8 mouse cellular contexts compared by ENCODE assay signal in the genomic region with DNA sequence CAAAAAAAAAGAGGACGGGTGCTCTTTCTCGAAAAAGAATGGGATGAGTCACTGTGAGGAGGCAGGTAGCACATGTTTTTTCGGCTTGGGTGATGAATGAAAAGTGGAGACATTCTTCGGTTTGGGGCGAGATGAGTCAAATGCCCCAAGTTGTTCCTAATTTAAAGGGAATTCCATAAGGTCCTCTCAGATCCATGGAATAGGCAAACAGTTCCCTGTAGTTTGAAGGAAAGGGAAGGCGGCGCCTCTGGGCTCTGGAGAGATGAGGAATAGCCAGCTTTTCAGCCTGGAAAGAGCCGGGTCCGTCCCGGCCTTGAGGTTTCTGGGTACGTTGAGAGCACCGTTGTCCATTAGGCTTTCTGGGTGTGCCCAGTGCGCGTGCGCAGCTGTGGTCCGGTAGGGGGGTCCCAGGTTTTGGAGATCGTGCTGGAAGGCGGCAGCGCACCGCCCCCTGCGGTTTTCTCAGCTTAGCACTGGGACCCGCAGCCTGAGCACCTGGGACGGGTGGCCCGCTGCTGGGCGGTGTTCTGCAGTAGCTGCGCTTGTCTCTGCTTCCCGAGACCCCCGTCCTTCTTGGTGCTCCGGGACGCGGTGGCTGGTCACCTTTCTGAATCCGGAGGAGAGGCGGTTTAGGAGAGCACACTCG. TPM values are rescaled to one million over a fixed set of nuclear protein-coding genes. Genes with fewer than 3 reads are reported as not detected.
DNase-seq lines count a peak whose midpoint lies in the region; ATAC-seq and TF ChIP-seq lines count a peak whose summit lies in the region.

A gene (plus strand): TSS at position 394 of the 646 bp plus-strand sequence.

- peaks cover 97% of the 10 kb centered on the region for H3K79me2 ChIP-seq in C2C12 (ENCODE audit: control insufficient read depth, insufficient read depth)

- no peaks in the 10 kb centered on the region for H3K4me1 ChIP-seq in cortical plate, adult 2 months (ENCODE audit: control insufficient read depth, insufficient read depth, low read length)
- peaks cover 61% of the 10 kb centered on the region for H3K4me1 ChIP-seq in heart, embryonic 13.5 days
- peaks cover 14% of the 10 kb centered on the region for H3K4me1 ChIP-seq in lung, postnatal 0 days (ENCODE audit: insufficient read depth, low read depth, low read length)

- no peak for TF ChIP-seq CTCF in C2C12 (IDR thresholded peaks at IDR 0.05; ENCODE audit: control insufficient read depth, insufficient read depth, insufficient read length)
- no peak for TF ChIP-seq CTCF in cortical plate, adult 2 months (IDR thresholded peaks at IDR 0.05; ENCODE audit: extremely low read depth, insufficient read depth, low read length)
- peak; percentile 35 for TF ChIP-seq CTCF in lung, postnatal 0 days (IDR thresholded peaks at IDR 0.05)

- TF ChIP-seq EP300 in lung, postnatal 0 days (IDR thresholded peaks at IDR 0.05): no peak

- H3K27me3 ChIP-seq in C2C12 (ENCODE audit: control insufficient read depth, insufficient read depth, insufficient read length): no peaks in the 10 kb centered on the region
- H3K27me3 ChIP-seq in heart, embryonic 13.5 days (replicated peaks): peaks cover 23% of the 10 kb centered on the region
- no peaks in the 10 kb centered on the region for H3K27me3 ChIP-seq in lung, postnatal 0 days (replicated peaks; ENCODE audit: insufficient read depth, low read length)

- H3K36me3 ChIP-seq in C2C12 (ENCODE audit: control insufficient read depth, insufficient read depth): peaks cover 14% of the 10 kb centered on the region
- no peaks in the 10 kb centered on the region for H3K36me3 ChIP-seq in heart, embryonic 13.5 days
- no peaks in the 10 kb centered on the region for H3K36me3 ChIP-seq in lung, postnatal 0 days (ENCODE audit: insufficient read depth, low read length)

- peak within 1 kb of the TSS; percentile 91 for H3K9ac ChIP-seq in heart, embryonic 13.5 days
- peak within 1 kb of the TSS; percentile 64 for H3K9ac ChIP-seq in lung, postnatal 0 days (replicated peaks; ENCODE audit: low read depth)

- peak within 1 kb of the TSS; percentile 95 for H3ac ChIP-seq in C2C12 (ENCODE audit: control insufficient read depth, insufficient read length, low read depth)

- H3K27ac ChIP-seq in cortical plate, adult 2 months (ENCODE audit: insufficient read depth, low read length): peak within 1 kb of the TSS; percentile 3; the same call in 1 of the 2 replicates
- peak within 1 kb of the TSS; percentile 86 for H3K27ac ChIP-seq in heart, embryonic 13.5 days (replicated peaks)
- H3K27ac ChIP-seq in lung, postnatal 0 days (ENCODE audit: low read length): peak within 1 kb of the TSS; percentile 87

- no peak for TF ChIP-seq POLR2A in cortical plate, adult 2 months (IDR thresholded peaks at IDR 0.05; ENCODE audit: extremely low read depth, insufficient read depth, low read length)

- peak within 1 kb of the TSS; percentile 77 for H3K4me3 ChIP-seq in C2C12 (ENCODE audit: insufficient read depth, poor library complexity, severe bottlenecking)
- H3K4me3 ChIP-seq in cortical plate, adult 2 months (ENCODE audit: insufficient read depth, low read length): peak within 1 kb of the TSS; percentile 61
- H3K4me3 ChIP-seq in heart, embryonic 13.5 days: peak within 1 kb of the TSS; percentile 81
- peak within 1 kb of the TSS; percentile 57 for H3K4me3 ChIP-seq in lung, postnatal 0 days (ENCODE audit: low read depth, low read length)

- under 1% methylated on average over 34 of the region's 34 CpGs for WGBS in heart, embryonic 13.5 days
- WGBS in lung, postnatal 0 days: 1% methylated on average over 34 of the region's 34 CpGs

- no peak for ATAC-seq in heart, embryonic 13.5 days (ENCODE audit: extremely low read depth, insufficient number of reproducible peaks, low FRiP score, low TSS enrichment)
- ATAC-seq in lung, postnatal 0 days: no peak
- ATAC-seq in megakaryocyte-erythroid progenitor cell, adult 5-6 weeks (replicated peaks; ENCODE audit: low FRiP score, low TSS enrichment, poor library complexity, severe bottlenecking): no peak

- H3K9me3 ChIP-seq in heart, embryonic 13.5 days: no peaks in the 10 kb centered on the region
- H3K9me3 ChIP-seq in lung, postnatal 0 days (ENCODE audit: low read length): no peaks in the 10 kb centered on the region

- peaks cover 53% of the 10 kb centered on the region for H3K79me3 ChIP-seq in C2C12 (ENCODE audit: low read depth)

- DNase-seq in MN1 (ENCODE audit: low spot score): peak; percentile 81
- peak in 1 of 2 experiments; percentile 42 for DNase-seq in layer of hippocampus, adult 8-10 months (ENCODE audit: low spot score in 2 of 2)
- peak; percentile 57 for DNase-seq in lung, postnatal 0 days (ENCODE audit: low spot score)
- DNase-seq in right cerebral cortex, postnatal 25 days: peak; percentile 48

- H3K4me2 ChIP-seq in heart, embryonic 13.5 days: peak within 1 kb of the TSS; percentile 99
- peak within 1 kb of the TSS; percentile 100 for H3K4me2 ChIP-seq in lung, postnatal 0 days (replicated peaks; ENCODE audit: low read depth, low read length)

TF ChIP-seq in C2C12, 6 proteins besides CTCF, POLR2A, EP300 and RAD21:
- TF ChIP-seq USF1 (IDR thresholded peaks at IDR 0.05; ENCODE audit: low read depth) (no peak), MYOG (IDR thresholded peaks at IDR 0.05; ENCODE audit: control insufficient read depth, extremely low read depth, insufficient read length) (no peak), CEBPB (IDR thresholded peaks at IDR 0.05; ENCODE audit: low read depth) (no peak), FOSL1 (IDR thresholded peaks at IDR 0.05; ENCODE audit: insufficient read depth, low read length, poor library complexity, severe bottlenecking) (no peak), MYOD1 (IDR thresholded peaks at IDR 0.05; ENCODE audit: control insufficient read depth, insufficient read length, low read depth) (peak; percentile 30), MAX (IDR thresholded peaks at IDR 0.05) (peak; percentile 85)

RNA-seq across cellular contexts. Expression of the gene that starts here (rescaled TPM):
- 6.6 TPM for polyA plus RNA-seq in C2C12 (2012; fragmentation: generic; extraction: Trizol)
- 33.7 and 33.8 TPM in 2 replicates for polyA plus RNA-seq in cortical plate, adult 2 months (2012; rRNA removed)
- polyA plus RNA-seq in heart, embryonic 13.5 days (2015; fragmentation: Nextera tagmentation; extraction: Ambion mirVana): 1.3 and 1.4 TPM in 2 replicates
- total RNA-seq in layer of hippocampus, adult 8-10 months (2022): 10 to 100 TPM; 13.9 to 15.4 (median 14.4) TPM
- 1.7 and 1.9 TPM in 2 replicates for polyA plus RNA-seq in lung, postnatal 0 days (2015; fragmentation: Nextera tagmentation; extraction: Ambion mirVana)
- 0.22 TPM in 1 of 2 replicates, not detected in the other for total RNA-seq in megakaryocyte-erythroid progenitor cell, adult 5-6 weeks (2014; fragmentation: Nextera tagmentation)
- 0.04 TPM in 1 of 2 replicates, not detected in the other for total RNA-seq in megakaryocyte-erythroid progenitor cell, adult 5-6 weeks (2017)

Comparison
In these comparisons a context has a peak if more than half of its experiments do, and no peak if none do; other contexts are left out.
1. RNA of the gene that starts here (total RNA-seq): 13.9 to 15.4 TPM in layer of hippocampus, adult 8-10 months; 0.04 to 0.22 TPM in megakaryocyte-erythroid progenitor cell, adult 5-6 weeks; every median in the first group is over 10 times any median in the second.
2. H3K27ac ChIP-seq: peak in every context shown above with its lines; median percentile 87 in lung, postnatal 0 days; 86 in heart, embryonic 13.5 days; 3 in cortical plate, adult 2 months.
3. Peak in every context shown above with its lines, with median percentiles within 50 percentile points of each other: H3K4me3 ChIP-seq.